Mouse (Mus musculus): Measurements from ENCODE around the gene Fbxw5.

Gene Fbxw5

GRCm38 (mm10) chr2:25505000-25505399 lies 4.5 kb downstream of the Fbxw5 start:
- in situ Hi-C loops (cut with MboI; ENCODE audit: unreplicated experiment in 2 of 2) = loop anchor here (10.0 to 25.0 kb wide), 2 partner anchors 50 to 1407 kb away; partner anchors contain the start of genes Edf1 (in 1 of the 2), Med22 (in 1 of the 2), Rpl7a (in 1 of the 2) and Surf1 (in 1 of the 2)

GRCm38 (mm10) chr2:25505860-25506259 lies 5.3 kb downstream of the Fbxw5 start:
- in situ Hi-C loops (cut with MboI; ENCODE audit: unreplicated experiment in 2 of 2) = loop anchor here (10.0 to 25.0 kb wide), 2 partner anchors 49 to 1406 kb away; partner anchors contain the start of genes Edf1 (in 1 of the 2), Med22 (in 1 of the 2), Rpl7a (in 1 of the 2) and Surf1 (in 1 of the 2)

GRCm38 (mm10) chr2:25506964-25507363 lies 6.4 kb downstream of the Fbxw5 start:
- in situ Hi-C loops (cut with MboI; ENCODE audit: unreplicated experiment in 2 of 2) = loop anchor here (10.0 to 25.0 kb wide), 2 partner anchors 48 to 1405 kb away; partner anchors contain the start of genes Edf1 (in 1 of the 2), Med22 (in 1 of the 2), Rpl7a (in 1 of the 2) and Surf1 (in 1 of the 2)

GRCm38 (mm10) chr2:25509912-25510311 lies 9.4 kb downstream of the Fbxw5 start:
- in situ Hi-C loops (cut with MboI; ENCODE audit: unreplicated experiment in 2 of 2) = loop anchor here (10.0 to 25.0 kb wide), 2 partner anchors 45 to 1402 kb away; partner anchors contain the start of genes Edf1 (in 1 of the 2), Med22 (in 1 of the 2), Rpl7a (in 1 of the 2) and Surf1 (in 1 of the 2)

GRCm38 (mm10) chr2:25526510-25527302 lies 26.2 kb downstream of the Fbxw5 start:
- in situ Hi-C loops (cut with MboI; ENCODE audit: unreplicated experiment in 2 of 2) = no loop called here

- in situ Hi-C loops (cut with MboI; ENCODE audit: unreplicated experiment in 2 of 2) = no loop called here
Observed at GRCm38 (mm10) chr2:25533707-25534106, 33.2 kb downstream of the Fbxw5 start.

GRCm38 (mm10) chr2:25534178-25534865 lies 33.8 kb downstream of the Fbxw5 start:
- in situ Hi-C loops (cut with MboI; ENCODE audit: unreplicated experiment in 2 of 2) = no loop called here

- in situ Hi-C loops (cut with MboI; ENCODE audit: unreplicated experiment in 2 of 2) = no loop called here
Observed at GRCm38 (mm10) chr2:25534866-25535182, 34.3 kb downstream of the Fbxw5 start.

GRCm38 (mm10) chr2:25536531-25536930 lies 36.0 kb downstream of the Fbxw5 start:
- in situ Hi-C loops (cut with MboI; ENCODE audit: unreplicated experiment in 2 of 2) = no loop called here

- in situ Hi-C loops (cut with MboI; ENCODE audit: unreplicated experiment in 2 of 2) = no loop called here
Observed at GRCm38 (mm10) chr2:25540541-25540948, 40.0 kb downstream of the Fbxw5 start.

GRCm38 (mm10) chr2:25541644-25542367 lies 41.3 kb downstream of the Fbxw5 start:
- in situ Hi-C loops (cut with MboI; ENCODE audit: unreplicated experiment in 2 of 2) = no loop called here

- in situ Hi-C loops (cut with MboI; ENCODE audit: unreplicated experiment in 2 of 2) = no loop called here
Observed at GRCm38 (mm10) chr2:25545996-25546810, 45.7 kb downstream of the Fbxw5 start.

- in situ Hi-C loops (cut with MboI; ENCODE audit: unreplicated experiment in 2 of 2) = no loop called here
Observed at GRCm38 (mm10) chr2:25546811-25547491, 46.4 kb downstream of the Fbxw5 start, which contains the start of gene Traf2. Gene Traf2, minus strand, starts transcription at chr2:25546940.

GRCm38 (mm10) chr2:25549021-25549991 lies 48.8 kb downstream of the Fbxw5 start:
- in situ Hi-C loops (cut with MboI; ENCODE audit: unreplicated experiment in 2 of 2) = no loop called here

- in situ Hi-C loops (cut with MboI; ENCODE audit: unreplicated experiment in 2 of 2) = loop anchor here in 1 of 2 experiments (5.0 to 10.0 kb wide), 2 partner anchors 46 to 129 kb away; partner anchors contain the start of genes C8g, Fbxw5 and Fut7
Observed at GRCm38 (mm10) chr2:25551186-25551585, 50.6 kb downstream of the Fbxw5 start.

GRCm38 (mm10) chr2:25553171-25553786 lies 52.7 kb downstream of the Fbxw5 start:
- in situ Hi-C loops (cut with MboI; ENCODE audit: unreplicated experiment in 2 of 2) = loop anchor here in 1 of 2 experiments (5.0 to 10.0 kb wide), 2 partner anchors 48 to 131 kb away; partner anchors contain the start of genes C8g, Fbxw5 and Fut7
